Mouse (Mus musculus): ENCODE measurements at regions not wholly inside any gene's neighbourhood (a gene's known extent, or its start where the extent isn't known, plus 50 kb on each side); places are given as distances from the start of the nearest gene placed in this dataset.

DNA sequence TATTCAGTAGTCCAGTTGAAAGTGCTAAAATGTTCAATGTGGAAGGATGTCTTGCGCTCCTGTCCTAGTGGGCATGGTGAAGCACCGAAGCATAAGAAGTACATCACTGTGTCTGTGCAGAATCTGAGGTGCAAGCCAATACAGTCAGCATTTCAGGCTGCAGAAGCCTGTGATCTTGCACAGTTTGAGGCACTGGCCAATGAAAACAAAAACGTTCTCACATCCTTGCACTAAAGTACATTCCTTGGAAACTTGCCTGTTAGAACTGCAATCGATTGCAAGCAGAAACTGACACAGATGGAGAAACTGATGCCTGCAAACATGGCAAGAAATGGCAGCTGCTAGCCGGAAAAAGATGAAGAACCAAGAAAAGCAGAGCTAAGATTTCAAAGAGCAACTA, 472.9 kb upstream of the Atp11b start:
- ATAC-seq (ENCODE audit: insufficient read depth): no peak
- no peaks in the 10 kb centered on the region for H3K27me3 ChIP-seq (ENCODE audit: insufficient read depth, low read length)
- H3K9me3 ChIP-seq (ENCODE audit: low read depth, low read length): no peaks in the 10 kb centered on the region
- no peak overlapping the region for H3K27ac ChIP-seq (ENCODE audit: low read depth)
- H3K4me3 ChIP-seq (ENCODE audit: low read depth, low read length): no peak overlapping the region
- no peak for TF ChIP-seq CTCF (IDR thresholded peaks at IDR 0.05; ENCODE audit: low read depth)
- H3K36me3 ChIP-seq (ENCODE audit: insufficient read depth): no peaks in the 10 kb centered on the region
- H3K4me2 ChIP-seq: no peak overlapping the region
- 62% methylated on average over 5 of the region's 5 CpGs for WGBS
- no peaks in the 10 kb centered on the region for H3K4me1 ChIP-seq (ENCODE audit: insufficient read depth)
- H3K9ac ChIP-seq: no peak overlapping the region
- no peak for DNase-seq

DNA sequence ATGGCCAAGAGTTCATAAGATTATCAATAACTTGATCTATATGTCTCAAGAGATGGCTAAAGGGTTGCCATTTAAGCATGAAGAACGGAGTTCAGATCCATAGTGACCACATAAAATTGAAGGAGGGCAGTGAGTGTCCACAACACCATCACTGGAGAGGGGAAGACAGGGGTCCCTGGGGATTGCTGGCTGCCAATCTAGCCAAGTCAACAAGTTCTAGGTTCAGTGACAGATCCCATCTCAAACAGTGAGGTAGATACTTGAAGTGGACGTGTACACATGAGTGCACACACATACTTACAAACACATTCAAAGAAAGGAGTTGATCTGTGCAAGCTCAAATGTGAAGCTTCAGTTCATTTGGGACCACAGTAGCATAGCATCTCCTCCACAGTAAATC, 471.8 kb upstream of the Atp11b start:
- WGBS: 80% methylated on average over 2 of the region's 2 CpGs
- H3K4me2 ChIP-seq: no peak overlapping the region
- no peak overlapping the region for H3K4me3 ChIP-seq (ENCODE audit: low read depth, low read length)
- H3K9ac ChIP-seq: no peak overlapping the region
- no peaks in the 10 kb centered on the region for H3K27me3 ChIP-seq (ENCODE audit: insufficient read depth, low read length)
- no peaks in the 10 kb centered on the region for H3K9me3 ChIP-seq (ENCODE audit: low read depth, low read length)
- H3K27ac ChIP-seq (ENCODE audit: low read depth): no peak overlapping the region
- no peaks in the 10 kb centered on the region for H3K36me3 ChIP-seq (ENCODE audit: insufficient read depth)
- DNase-seq (no peak), ATAC-seq (ENCODE audit: insufficient read depth) (no peak)
- no peaks in the 10 kb centered on the region for H3K4me1 ChIP-seq (ENCODE audit: insufficient read depth)
- no peak for TF ChIP-seq CTCF (IDR thresholded peaks at IDR 0.05; ENCODE audit: low read depth)

DNA sequence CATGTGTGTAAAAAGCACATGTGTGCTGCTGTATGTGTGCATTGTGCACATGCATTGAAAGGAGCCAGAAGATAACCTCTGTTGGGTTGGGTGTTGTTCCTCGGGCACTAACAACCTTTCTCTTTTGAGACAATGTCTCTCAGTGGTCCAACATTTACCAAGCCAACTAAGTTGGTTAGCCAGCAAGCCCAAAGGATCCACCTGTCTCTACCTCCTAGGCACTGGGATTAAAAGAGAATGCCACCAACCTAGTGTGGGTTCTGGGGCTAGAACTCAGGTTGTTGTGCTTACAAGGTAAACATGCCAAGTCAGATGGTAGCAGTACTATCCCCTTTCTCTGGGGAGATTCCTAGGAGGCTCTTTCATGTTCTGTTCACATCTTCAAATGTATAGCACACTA, 459.1 kb upstream of the Atp11b start:
- ATAC-seq (ENCODE audit: insufficient read depth) (no peak), DNase-seq (no peak)
- Histone ChIP-seq H3K4me3 (ENCODE audit: low read depth, low read length) (no peak overlapping the region), H3K9me3 (ENCODE audit: low read depth, low read length) (no peaks in the 10 kb centered on the region), H3K4me2 (no peak overlapping the region), H3K4me1 (ENCODE audit: insufficient read depth) (no peaks in the 10 kb centered on the region), H3K27ac (ENCODE audit: low read depth) (no peak overlapping the region), H3K9ac (no peak overlapping the region), H3K27me3 (ENCODE audit: insufficient read depth, low read length) (no peaks in the 10 kb centered on the region), H3K36me3 (ENCODE audit: insufficient read depth) (no peaks in the 10 kb centered on the region)
- TF ChIP-seq CTCF (IDR thresholded peaks at IDR 0.05; ENCODE audit: low read depth): no peak
- WGBS: 72% methylated on average over 1 of the region's 1 CpGs

DNA sequence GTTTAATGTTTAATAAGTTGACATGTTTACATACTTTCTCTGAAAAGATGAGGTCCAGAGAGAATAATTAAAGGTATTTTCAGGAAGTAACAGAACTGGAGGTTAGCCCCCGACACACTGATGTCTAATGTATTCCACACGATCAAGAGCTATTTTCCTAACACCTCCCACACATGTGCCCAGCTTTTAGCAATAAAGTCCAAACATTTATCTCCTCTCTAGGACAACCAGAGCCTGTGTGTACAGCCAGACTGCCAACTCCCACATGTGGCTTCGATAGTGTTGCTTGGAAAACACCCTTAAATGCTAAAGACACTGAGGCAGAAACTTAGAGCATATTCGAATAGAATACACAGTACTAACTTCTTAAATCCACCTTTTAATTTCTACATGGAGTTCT, 458.2 kb upstream of the Atp11b start:
- no peak overlapping the region for H3K4me2 ChIP-seq
- DNase-seq (no peak), ATAC-seq (ENCODE audit: insufficient read depth) (no peak)
- no peaks in the 10 kb centered on the region for H3K9me3 ChIP-seq (ENCODE audit: low read depth, low read length)
- no peak for TF ChIP-seq CTCF (IDR thresholded peaks at IDR 0.05; ENCODE audit: low read depth)
- no peak overlapping the region for H3K27ac ChIP-seq (ENCODE audit: low read depth)
- no peak overlapping the region for H3K4me3 ChIP-seq (ENCODE audit: low read depth, low read length)
- no peaks in the 10 kb centered on the region for H3K36me3 ChIP-seq (ENCODE audit: insufficient read depth)
- no peaks in the 10 kb centered on the region for H3K4me1 ChIP-seq (ENCODE audit: insufficient read depth)
- H3K27me3 ChIP-seq (ENCODE audit: insufficient read depth, low read length): no peaks in the 10 kb centered on the region
- no peak overlapping the region for H3K9ac ChIP-seq
- 61% methylated on average over 4 of the region's 4 CpGs for WGBS

DNA sequence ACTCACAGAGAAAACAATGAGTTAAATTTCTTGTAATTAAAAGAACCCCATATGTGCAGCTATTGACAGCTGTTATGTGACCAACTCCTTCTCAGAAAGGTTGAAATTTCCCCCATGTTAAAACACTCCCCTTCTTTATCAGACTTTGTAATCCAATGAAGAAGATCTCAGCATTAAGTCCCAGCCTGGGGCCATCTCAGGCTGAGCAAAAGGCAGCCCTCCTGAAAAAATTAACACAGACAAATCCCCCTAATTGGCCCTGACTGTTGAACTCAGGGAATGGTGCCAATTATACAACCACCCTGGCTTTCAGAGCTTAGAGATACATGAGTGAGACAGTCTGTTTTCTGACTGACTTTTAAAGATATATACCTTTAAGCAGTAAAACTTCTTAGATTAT, 454.9 kb upstream of the Atp11b start:
- no peak overlapping the region for H3K27ac ChIP-seq (ENCODE audit: low read depth)
- H3K4me1 ChIP-seq (ENCODE audit: insufficient read depth): no peaks in the 10 kb centered on the region
- no peak overlapping the region for H3K9ac ChIP-seq
- H3K36me3 ChIP-seq (ENCODE audit: insufficient read depth): no peaks in the 10 kb centered on the region
- TF ChIP-seq CTCF (IDR thresholded peaks at IDR 0.05; ENCODE audit: low read depth): no peak
- no peak overlapping the region for H3K4me3 ChIP-seq (ENCODE audit: low read depth, low read length)
- DNase-seq (no peak), ATAC-seq (ENCODE audit: insufficient read depth) (no peak)
- H3K27me3 ChIP-seq (ENCODE audit: insufficient read depth, low read length): no peaks in the 10 kb centered on the region
- H3K9me3 ChIP-seq (ENCODE audit: low read depth, low read length): no peaks in the 10 kb centered on the region
- no peak overlapping the region for H3K4me2 ChIP-seq

DNA sequence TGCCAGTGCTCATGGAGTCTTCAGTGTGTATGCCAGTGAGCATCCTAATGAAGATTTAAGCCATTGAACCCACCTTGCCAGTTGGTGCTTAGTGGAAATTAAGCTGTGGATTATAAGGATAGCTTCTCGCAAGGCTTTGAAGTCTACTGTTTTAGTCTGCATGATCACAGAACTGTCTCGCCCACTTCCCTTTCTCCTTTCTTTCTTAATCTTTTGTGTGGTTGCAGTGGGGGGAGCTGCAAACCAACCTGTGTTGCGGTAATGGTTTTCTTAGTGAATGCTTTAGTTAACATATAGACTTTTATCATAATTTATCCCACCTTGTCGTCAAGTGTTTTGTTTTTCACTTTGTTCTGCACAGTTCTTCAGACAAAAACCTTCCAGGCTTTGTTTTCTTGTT, 447.9 kb upstream of the Atp11b start:
- WGBS: 82% methylated on average over 4 of the region's 4 CpGs
- no peak for TF ChIP-seq CTCF (IDR thresholded peaks at IDR 0.05; ENCODE audit: low read depth)
- Histone ChIP-seq H3K4me2 (no peak overlapping the region), H3K9me3 (ENCODE audit: low read depth, low read length) (no peaks in the 10 kb centered on the region), H3K27ac (ENCODE audit: low read depth) (no peak overlapping the region), H3K4me1 (ENCODE audit: insufficient read depth) (no peaks in the 10 kb centered on the region), H3K36me3 (ENCODE audit: insufficient read depth) (no peaks in the 10 kb centered on the region), H3K9ac (no peak overlapping the region), H3K4me3 (ENCODE audit: low read depth, low read length) (no peak overlapping the region), H3K27me3 (ENCODE audit: insufficient read depth, low read length) (no peaks in the 10 kb centered on the region)
- DNase-seq: no peak
- no peak for ATAC-seq (ENCODE audit: insufficient read depth)

DNA sequence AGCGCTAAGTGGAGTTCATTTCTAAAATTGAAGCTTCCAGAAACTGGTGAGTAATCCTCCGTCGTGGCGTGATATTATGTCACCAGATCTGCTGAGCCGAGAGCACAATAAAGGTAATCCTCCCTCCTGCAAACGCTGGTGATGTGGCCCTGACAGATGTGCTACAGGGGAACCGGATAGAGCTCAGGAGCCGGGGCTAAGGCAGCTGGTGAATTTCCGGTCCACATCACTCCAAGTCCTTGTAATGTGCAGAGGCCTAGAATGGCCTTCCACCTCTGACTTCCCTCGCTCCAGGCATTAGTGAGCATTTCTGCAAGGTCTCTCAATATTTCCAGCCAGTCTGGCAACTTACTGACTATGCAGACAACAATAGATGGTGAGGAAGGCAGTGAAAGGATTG, 439.7 kb upstream of the Atp11b start:
- WGBS: 72% methylated on average over 10 of the region's 10 CpGs
- Histone ChIP-seq H3K27ac (ENCODE audit: low read depth) (no peak overlapping the region), H3K9me3 (ENCODE audit: low read depth, low read length) (no peaks in the 10 kb centered on the region), H3K4me2 (no peak overlapping the region), H3K27me3 (ENCODE audit: insufficient read depth, low read length) (no peaks in the 10 kb centered on the region), H3K4me1 (ENCODE audit: insufficient read depth) (peaks cover 4% of the 10 kb centered on the region; the same call in 1 of the 2 replicates), H3K36me3 (ENCODE audit: insufficient read depth) (no peaks in the 10 kb centered on the region), H3K4me3 (ENCODE audit: low read depth, low read length) (no peak overlapping the region), H3K9ac (no peak overlapping the region)
- ATAC-seq (ENCODE audit: insufficient read depth): no peak
- no peak for TF ChIP-seq CTCF (IDR thresholded peaks at IDR 0.05; ENCODE audit: low read depth)
- DNase-seq: no peak

DNA sequence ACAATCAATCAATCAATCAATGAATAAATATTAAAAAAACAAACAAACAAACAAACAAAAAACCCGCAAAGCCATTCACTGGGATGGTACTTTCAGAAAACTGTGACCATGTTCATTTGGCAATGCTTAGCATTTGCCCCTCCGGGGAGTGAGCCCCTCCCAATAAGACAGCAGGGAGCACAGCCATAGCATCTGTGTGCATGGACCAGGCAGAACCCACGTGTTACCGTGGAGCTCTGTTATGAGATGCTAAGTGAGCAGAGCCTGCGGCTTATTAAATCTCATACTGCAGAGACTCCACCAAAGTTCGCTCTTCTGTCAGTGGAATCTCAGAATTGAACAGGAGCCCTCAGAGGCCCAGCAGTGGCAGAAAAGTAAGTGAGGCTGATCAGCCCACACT, 438.7 kb upstream of the Atp11b start:
- H3K36me3 ChIP-seq (ENCODE audit: insufficient read depth): no peaks in the 10 kb centered on the region
- peaks cover 5% of the 10 kb centered on the region; the same call in 1 of the 2 replicates for H3K4me1 ChIP-seq (ENCODE audit: insufficient read depth)
- no peak overlapping the region for H3K9ac ChIP-seq
- no peak overlapping the region for H3K4me2 ChIP-seq
- no peaks in the 10 kb centered on the region for H3K9me3 ChIP-seq (ENCODE audit: low read depth, low read length)
- no peaks in the 10 kb centered on the region for H3K27me3 ChIP-seq (ENCODE audit: insufficient read depth, low read length)
- ATAC-seq (ENCODE audit: insufficient read depth): no peak
- no peak for DNase-seq
- no peak overlapping the region for H3K4me3 ChIP-seq (ENCODE audit: low read depth, low read length)
- H3K27ac ChIP-seq (ENCODE audit: low read depth): no peak overlapping the region
- 81% methylated on average over 6 of the region's 6 CpGs for WGBS
- no peak for TF ChIP-seq CTCF (IDR thresholded peaks at IDR 0.05; ENCODE audit: low read depth)

Data from lung, embryonic 14.5 days (tissue).